Mouse (Mus musculus) small intestine, adult 2 months (tissue): ENCODE results near the gene Fam69b.

Experiments
- CTCF ChIP-seq: fragments of 200-500 bp; IDR thresholded peaks from 2 replicates; pipeline ENCODE4 v1.5.1; 2012; ENCODE audit warnings: low read depth, mild to moderate bottlenecking, control low read depth, inconsistent platforms, low read length, moderate library complexity, mixed read lengths; ENCODE audit not compliant: insufficient replicate concordance, insufficient read length; ENCODE audit errors: extremely low read depth
- POLR2A ChIP-seq: fragments of 200-500 bp; IDR thresholded peaks from 2 replicates; pipeline ENCODE4 v1.6.1; 2012; ENCODE audit warnings: low read depth, mild to moderate bottlenecking, control low read depth, inconsistent platforms, low read length, moderate library complexity

DNA sequence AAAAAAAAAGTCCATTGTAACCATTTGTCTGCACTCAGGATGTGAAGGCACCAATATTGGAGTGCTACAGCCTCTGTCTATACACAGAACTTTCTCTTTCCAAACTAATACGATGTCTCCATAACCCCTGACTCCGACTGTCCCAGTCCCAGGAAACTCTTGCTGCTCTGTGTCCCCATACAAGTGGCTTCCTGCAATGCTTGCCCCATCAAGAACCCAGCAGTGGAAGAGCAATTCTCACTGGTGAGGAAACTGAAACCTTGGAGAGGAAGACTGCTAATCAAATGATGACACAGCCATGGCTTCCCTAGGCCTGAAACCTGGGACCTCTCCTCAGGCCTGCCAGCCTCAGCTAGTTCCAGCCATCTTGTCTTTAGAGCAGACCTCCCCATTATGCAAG, 30.4 kb upstream of the Fam69b start:
- TF ChIP-seq CTCF (no peak), POLR2A (no peak)
